Mouse (Mus musculus): ENCODE results near the gene Nav2. TPM values are rescaled to one million over a fixed set of nuclear protein-coding genes. Genes with fewer than 3 reads are reported as not detected.
A peak's percentile ranks its signal among the peaks of the same experiment; 100 is the strongest.

Nav2 gene
- total RNA-seq, 2 experiments from 2014 or later: 71.1 to 81.0 TPM

DNA sequence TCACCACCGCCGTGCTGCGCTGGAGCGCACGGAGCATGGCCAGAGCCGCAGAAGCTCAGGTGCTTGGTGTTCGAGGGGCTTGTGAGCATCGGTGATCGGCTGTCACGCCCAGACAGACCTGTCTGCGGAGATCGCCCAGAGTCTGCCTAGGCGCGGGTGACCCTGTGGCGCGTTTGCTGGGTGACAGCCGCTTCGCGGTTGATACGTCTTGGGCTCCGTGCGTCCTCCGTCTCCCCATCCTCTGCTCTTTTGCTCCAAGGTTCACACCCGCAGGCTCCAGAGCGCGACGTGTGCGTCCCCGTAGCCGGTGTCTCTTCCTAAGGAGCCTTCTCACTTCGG is 337.7 kb downstream of the Nav2 start:
- no peak for DNase-seq (ENCODE audit: low spot score in 2 of 2)

DNA sequence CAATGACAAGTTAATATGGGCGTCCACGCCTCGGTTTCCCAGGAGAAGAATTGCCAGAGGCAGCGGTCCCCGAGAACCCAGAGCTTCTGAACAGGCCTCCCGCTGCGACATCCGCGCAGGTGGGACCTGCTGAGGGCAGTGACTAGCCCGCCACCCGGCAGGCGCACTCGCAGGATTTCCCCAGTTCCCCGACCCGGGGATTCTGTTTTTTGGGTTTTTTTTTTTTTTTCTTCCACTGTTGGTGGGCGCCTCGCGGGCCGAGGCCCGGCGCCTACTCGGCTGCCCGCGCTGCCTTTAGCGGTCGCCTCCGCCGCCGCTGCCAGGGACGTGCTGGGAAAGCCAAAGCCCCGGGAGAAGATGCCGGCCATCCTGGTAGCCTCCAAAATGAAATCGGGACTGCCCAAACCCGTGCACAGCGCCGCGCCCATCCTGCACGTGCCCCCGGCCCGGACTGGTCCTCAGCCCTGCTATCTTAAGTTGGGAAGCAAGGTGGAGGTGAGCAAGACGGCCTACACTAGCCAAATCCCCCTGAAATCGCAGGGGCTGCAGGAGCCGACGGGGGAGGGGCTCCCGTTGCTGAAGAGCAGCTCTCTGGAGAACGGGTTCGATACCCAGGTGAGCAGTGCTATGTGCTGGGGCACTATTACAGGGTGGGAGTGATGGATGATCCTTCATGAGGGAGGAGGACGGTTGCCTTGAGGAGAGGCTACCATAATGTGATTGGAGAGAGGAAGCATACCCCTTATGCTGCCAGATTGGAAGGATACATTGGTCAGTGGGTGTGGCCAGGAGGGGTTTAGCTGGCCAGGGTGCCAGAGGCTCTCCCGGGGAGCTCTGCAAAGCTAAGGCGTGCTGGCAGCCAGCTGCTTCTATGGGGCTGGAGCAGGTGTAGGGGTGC is 338.3 kb downstream of the Nav2 start:
- peak in 1 of 2 experiments; percentile 30 for DNase-seq (ENCODE audit: low spot score in 2 of 2)

DNA sequence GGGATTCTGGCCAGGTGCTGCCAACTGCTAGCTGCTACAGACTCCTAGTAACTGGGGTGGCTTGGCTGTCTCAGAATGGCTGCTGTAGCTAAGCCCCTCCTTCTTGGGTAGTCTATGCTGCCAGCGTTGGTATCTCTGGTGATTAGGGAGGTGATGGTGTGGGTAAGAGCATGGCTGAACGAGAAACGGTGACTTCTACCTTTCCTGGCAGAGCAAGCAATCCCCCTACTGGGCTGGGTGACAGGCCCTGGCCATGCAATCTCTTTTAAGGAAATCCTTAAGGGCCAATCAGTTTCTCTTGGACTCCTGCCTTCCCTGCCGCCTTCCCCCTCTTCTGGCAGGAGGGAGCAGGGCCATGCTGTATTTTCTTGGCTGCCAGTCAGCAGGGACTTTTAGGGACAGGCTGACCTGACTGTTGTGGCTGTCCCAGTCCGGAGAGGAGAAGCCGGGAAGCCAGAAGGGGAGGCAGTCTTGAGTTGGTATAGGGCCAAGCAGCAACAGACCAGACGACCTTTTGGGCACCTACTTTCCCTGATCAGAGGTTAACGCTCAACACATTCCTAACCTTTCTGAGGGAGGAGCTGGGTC is 339.3 kb downstream of the Nav2 start:
- peak; percentile 56 to 70 for DNase-seq (ENCODE audit: low spot score in 2 of 2)

DNA sequence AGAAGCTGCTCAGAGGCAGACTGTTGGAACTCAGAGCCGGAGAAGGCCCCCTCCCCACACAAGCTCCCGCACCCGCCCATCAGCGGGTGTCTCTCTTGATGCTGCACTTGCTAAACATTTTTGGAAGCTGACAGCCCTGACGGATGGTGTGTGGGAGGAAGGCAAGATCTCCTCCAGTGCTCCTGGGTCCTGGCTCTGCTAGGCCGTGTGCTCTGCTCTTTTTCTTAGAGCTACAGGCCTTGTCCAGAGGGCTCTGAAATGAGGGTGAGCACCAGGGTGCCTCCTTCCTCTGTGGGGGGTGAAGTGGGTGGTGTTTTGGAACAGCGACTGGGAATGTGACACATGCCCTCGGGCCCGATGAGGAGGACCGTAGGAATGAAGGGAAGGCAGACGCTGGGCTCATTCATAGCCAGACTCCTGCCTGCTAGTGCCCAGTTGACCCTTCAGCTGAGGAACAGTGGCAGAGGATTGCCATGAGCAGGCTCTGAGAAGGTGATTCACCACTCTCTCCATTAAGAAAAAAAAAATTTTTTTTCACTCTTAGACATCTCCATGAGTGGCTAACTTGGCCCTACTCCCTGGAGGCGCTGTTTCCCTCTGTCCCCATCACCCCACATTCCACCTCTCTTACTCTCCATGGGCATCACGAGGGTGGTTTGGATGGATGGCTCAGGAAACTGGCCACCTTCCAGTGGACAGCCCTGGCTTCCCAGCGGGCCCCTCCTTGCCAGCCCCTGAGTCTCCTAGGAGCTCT is 340.0 kb downstream of the Nav2 start:
- DNase-seq (ENCODE audit: low spot score in 2 of 2): peak; percentile 66 to 72

DNA sequence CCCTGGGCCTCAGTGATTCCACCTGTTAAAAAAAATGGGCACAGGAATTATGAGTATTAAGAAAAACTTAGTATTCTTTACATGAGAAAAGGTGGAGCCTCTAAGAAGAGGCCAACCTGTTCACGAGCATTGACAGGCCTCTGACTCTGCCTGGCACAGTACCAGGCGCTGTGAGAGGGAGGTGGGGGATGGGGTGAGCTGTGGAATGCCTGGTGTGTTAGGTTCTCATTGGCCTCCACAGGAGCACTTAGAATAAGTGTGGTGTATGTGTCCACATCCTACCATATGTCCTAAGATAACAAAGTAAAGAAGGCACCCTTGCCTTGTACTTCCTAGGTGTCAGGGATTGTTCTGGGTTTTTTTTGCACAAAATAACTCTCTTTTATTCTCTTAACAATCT is 340.9 kb downstream of the Nav2 start:
- DNase-seq (ENCODE audit: low spot score in 2 of 2): no peak

DNA sequence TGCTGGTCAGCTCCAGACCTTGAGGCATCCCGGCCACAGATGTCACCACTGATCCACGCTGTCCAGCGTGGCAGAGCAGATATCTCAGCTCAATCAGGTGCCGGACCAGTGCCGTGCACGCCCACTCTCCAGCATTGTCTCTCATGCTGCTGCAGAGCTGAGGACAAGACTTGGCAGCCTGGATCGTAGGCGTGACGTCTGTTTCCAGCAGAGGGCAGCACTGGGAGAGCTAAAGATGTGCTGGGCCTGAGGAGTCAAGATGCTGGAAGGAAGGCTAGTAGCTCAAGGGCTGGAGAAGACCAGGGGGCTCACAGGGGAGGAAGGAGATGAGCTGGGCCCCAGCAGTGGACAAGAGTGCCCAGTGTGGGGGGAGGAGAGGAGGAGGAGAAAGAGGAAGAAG is 341.5 kb downstream of the Nav2 start:
- peak; percentile 92 to 96 for DNase-seq (ENCODE audit: low spot score in 2 of 2)

DNA sequence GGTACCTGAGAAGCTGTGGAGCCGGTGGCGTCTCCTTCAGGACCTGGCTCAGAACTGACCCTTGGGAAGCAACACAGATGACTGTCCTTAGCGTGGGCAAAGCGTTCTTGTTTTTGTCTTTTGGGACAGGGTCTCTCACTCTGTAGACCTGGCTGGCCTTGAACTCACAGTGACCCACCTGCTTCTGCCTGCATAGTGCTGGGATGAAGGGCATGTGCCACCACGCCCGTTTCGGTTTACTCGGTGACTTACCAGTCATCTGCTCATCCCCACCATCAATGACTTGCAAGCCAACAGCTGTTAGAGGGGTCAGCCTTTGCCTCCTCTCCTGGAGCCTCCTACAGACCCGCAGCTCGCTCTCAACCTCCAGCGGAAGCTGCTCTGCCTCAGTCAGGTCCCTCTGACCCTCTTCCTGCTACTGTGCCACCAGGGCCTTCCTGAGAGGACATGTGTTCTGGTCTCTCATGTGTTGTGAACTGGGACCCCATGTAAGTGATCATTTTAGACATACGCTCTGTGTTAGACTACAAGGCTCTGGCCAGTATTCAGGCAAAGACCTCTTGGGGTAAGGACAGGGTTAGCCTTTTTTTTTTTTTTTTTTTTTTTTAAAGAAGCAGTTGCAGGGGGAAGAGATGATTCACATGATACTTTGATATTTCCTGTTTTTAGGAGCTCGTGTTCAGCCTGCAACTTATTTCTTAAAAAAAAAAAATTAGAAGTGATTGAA is 342.2 kb downstream of the Nav2 start:
- DNase-seq (ENCODE audit: low spot score in 2 of 2): no peak

DNA sequence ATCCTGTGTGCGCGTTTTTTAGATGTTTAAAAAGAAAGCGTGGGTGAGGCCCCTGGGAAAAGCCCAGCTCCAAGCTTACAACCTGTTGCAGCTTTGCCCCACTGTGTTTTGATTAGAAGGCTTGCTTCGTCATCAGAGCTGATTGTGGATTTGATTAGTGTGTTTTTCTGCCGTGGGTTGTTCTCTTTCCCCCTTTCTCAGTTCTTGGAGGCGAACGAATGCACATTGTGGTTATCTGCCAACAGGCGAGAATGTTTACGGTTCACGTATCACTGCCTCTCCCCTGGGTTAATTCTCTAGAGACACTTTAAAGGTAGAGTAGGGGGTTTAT is 342.8 kb downstream of the Nav2 start:
- DNase-seq (ENCODE audit: low spot score in 2 of 2): no peak

DNA sequence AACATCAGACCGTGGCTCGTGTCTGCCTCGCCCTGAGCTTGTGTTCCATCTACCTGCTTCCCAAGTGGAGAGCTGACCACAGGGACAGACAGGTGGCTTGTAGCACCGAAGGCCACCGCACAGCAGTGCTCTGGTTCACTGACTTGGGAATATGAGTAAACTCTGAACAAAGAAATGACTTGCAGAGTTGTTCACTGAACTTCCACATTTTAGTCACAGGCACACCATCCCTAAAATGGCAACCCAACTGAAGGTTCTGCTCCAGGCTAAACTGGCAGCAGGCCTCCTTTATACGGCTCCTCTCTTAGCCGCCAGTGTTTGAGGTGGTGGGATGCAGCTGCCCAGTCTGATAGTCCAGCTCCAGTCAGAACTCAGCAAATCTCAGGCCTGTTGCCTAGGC is 343.9 kb downstream of the Nav2 start:
- no peak for DNase-seq (ENCODE audit: low spot score in 2 of 2)

DNA sequence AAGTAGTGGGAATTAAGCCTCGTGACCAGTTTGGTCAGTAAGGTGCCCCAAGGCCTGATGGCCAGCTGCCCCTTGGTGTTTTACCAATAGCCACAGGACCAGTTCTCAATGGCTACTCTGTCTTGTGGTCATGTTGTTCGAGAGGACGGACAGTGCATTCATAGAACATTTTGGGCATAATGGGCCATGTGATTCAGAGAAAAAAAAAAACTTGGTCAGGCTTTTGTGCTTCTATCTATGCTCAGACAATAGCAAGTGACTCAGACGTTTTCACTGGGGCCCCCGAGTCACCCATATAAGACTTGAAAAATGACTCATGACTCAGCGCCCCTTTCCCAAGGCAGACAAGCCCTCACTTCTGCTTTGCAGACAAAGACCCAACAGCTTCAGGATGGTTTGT is 344.4 kb downstream of the Nav2 start:
- DNase-seq (ENCODE audit: low spot score in 2 of 2): no peak

DNA sequence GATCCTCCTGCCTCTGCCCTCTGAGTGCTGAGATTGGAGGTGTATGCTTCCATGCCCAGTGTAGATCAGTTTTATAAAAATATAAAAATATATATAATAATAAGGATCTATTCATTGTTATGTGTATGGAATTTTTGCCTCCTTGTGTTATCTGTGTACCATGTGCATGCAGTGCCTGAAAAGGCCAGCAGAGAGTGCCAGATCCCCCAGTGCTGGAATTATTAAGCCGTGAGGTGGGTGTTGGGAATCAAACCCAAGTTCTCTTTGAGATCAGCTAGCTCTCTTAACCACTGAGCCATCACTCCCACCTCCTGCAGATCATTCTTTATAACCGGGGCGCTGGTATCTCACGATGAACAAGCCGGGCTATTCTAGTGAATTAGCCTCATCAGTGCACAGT is 346.5 kb downstream of the Nav2 start:
- DNase-seq (ENCODE audit: low spot score in 2 of 2): no peak

DNA sequence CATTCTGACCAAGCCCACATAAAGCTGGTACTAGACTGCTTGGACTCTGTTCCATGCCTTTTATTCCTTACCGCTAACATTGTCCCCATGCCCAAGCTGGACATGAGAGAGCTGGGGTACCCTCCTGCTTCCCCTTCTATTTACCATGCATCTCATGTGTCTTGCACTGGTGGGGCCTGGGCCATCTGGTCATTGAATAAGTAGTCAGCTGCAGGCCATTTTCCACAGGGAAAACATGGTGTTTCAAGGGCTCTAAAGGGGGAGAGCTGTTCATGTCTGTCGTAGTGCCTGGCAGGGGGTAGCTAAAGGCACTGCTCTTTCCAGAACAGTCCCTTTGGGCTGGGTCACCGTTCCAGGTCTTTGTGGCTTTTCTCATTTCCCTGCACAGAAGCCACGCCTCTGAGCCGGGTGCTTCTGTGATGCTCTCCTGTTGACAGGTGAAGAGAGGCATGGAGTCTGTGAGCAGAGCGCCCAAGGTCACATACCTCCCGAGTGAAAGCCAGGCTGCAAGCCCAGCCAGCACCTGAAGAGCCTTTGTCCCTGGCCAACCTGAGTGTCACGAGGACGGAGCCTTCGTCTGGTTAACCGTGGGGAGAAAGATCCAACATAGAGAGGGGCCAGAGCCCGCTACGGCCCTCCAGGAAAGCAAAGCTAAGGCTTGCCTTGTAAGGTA is 348.9 kb downstream of the Nav2 start:
- no peak for DNase-seq (ENCODE audit: low spot score in 2 of 2)

DNA sequence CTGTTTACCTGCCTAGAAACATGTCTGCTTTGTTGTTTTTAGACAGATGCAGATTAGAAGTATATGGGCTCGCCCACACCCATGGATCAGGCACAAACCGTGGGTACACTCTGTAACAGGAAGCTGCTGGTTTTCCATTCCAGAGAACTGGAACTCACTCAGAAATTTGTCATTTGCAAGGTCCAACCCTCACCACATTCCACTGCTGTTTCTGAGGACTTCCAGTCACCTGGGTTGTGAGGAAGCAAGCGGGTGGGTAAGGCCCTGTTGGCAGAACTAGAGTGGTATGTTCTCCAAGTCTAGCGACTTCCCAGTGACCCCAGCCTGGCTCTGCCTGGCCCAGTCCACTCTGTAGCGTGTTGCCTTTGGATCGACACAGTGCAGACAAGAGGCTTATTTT is 349.6 kb downstream of the Nav2 start:
- peak; percentile 64 to 68 for DNase-seq (ENCODE audit: low spot score in 2 of 2)

DNA sequence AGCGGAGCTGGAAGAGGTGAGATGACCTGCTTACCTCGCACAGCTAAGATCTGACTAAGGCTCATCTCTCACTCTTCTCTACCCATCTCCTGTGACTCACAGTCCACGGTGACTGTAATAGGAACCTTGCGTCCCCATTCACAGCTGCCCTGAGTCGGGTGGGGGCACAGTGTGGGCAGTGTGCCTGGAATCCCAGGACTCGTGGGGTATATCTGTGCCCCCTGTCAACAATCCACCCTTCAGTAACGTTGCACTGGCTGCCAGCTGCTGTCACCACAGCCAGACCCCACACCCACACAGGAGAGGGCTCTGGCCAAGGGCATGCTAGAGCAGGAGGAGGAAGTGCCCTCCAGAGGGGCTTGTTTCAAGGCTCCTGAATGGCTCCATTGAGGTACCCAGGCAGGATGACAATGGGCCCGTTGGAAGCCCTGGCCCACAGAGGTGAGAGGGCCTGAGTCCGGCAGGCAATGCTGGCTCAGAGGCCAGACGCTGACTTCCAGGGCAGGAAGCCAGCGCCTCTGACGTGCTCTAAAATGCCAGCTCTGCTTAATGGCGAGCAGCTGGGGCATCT is 353.5 kb downstream of the Nav2 start:
- DNase-seq (ENCODE audit: low spot score in 2 of 2): peak in 1 of 2 experiments; percentile 33

DNA sequence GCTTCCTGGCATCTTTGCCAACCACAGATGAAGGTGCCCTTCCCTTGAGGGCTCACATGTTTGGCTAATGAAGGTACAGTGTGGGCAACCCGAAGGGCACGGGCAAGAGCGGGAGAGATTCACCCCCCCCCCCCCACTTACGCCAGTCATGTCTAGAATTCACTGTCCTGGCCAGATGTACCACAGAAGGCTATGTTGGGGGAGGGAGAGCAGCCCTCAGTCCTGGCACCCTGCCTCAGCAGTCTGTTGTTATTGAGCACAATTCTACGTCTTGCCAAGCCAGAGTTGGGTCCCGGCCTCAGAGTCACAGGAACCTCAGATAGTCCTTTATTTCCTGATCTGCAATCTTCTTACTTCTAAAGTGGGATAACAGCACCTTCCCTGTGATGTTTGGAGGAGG is 357.9 kb downstream of the Nav2 start:
- no peak for DNase-seq (ENCODE audit: low spot score in 2 of 2)

DNA sequence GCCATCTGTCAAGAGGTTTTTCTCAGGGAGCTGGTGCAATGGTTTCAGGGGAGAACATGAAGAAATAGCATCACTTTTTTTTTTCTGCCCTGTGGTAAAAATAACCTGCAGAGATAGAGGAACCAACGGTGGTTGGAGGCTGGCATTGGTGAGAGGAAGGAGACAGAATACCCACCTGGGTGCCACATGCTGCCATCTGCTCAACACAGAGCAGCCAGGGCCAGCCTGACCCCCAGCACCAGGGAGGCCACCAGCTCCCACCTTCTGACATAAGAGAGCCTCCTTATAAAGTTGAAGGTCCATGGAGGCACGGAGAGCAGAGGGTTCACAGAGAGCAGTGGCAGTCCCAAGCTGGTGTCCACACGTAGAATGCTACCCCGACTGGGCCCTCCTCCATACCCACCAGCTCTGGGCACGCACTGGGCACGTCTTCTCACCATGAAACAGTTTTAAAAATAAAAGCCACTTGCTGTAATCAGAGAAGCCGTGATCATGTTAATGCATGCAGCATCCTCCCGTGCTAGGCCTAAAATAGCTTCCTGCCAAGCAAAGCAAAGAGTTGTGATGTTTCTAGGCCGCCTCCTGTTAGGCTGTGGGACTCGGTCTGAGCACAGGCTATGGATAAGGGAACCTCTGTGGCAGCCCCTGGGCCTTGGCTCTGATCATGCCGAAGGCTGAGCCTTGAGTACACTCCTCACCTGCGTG is 359.3 kb downstream of the Nav2 start:
- DNase-seq (ENCODE audit: low spot score in 2 of 2): peak; percentile 63 to 78

DNA sequence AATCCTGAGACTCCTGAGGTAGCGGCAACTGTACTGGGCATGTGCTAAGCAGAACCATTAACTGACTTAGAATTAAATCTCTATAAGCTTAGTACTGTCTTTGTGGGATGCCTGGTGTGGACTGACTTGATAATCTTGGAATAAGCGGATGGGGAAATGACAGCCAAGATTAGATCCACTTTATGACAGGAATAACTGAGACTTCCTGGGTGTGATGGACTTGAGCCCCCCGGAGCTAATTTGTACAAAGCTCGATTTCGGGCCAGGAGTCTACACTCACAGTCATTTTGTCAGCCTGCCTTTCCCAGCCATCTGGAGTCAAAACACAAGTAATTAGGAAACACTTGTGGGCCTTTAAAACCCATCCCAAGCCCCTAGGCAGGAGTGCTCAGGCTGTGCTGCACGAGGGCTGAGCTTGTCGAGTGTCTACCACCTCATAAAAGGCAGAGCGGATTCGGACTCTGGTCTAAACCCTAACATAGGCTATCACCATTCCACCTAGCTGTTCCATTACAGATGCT is 359.9 kb downstream of the Nav2 start:
- DNase-seq (ENCODE audit: low spot score in 2 of 2): no peak

DNA sequence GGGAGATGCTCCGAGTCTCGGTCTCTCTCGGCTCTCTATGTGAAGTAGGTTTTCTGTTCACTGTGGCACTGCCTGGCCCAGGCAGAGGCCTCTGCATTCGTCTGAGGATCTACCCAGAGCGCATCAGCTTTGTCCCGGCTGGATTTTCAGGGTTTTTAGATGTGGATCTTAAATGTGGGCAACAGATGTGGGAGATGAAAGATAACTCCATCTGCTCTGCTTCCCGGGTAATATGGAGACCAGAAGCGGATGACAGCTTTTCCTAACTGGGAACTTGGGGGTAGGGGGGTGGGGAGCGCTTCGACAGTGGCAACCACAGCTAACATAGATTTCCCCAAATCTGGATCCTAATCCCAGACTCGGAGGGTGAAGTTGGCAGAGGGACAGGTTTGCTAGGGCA is 362.3 kb downstream of the Nav2 start:
- no peak for DNase-seq (ENCODE audit: low spot score in 2 of 2)

DNA sequence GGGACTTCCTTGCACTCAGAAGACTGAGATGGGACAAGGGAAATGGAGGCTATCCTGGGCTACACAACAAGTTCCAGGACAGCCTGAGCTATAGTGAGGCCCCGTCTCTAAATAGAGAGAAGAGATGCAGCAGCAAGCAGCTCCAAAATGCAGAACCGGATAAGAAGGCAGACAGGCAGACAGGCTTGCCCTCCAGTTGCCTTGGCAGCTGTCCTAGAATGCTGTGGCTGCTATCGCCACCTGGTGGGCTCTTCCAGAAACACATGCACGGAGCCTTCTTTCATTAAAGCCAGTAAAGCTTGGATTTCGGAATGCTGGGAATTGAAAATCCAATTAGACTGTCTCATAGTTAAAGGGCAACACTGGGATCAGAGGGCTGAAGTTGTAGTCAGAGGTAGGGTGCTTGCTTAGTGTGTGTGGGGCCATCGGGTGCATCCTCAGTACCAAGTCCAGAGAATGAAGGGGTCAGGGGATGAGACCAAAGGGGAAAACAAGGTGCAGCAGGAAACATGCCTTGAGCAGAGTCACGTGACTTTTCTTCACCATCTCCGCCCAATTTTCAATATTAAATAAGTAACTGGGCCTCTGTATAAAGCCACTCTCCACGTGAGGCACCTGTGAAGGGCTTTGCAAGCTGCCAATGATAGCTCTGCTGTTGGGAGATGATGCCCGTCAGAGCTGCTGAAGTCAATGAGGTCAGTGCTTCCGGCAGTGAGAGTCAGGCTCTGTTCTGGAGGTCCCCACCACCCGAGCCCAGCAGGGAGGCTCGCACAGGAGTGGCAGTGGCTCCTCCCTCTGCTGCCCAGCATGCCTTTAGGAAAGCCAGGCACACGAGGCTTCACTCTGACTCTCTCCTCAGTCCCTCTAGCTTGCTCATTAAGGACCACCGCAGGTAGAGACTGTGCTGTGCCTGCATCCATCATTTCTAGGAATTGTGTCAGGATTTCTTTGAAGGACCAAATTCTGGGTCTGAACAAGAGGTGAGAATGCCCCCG is 364.2 kb downstream of the Nav2 start:
- DNase-seq (ENCODE audit: low spot score in 2 of 2): peak; percentile 83 to 86

Measured in left cerebral cortex, adult 18-20 months (tissue).